Mouse (Mus musculus) stomach, adult 2 months (tissue): ENCODE results near the gene Gja5. TPM values are rescaled to one million over a fixed set of nuclear protein-coding genes. Genes with fewer than 3 reads are reported as not detected.

Experiments used
- polyA plus RNA-seq: library from polyadenylated mRNA; depleted of rRNA; stranded (reverse); fragments of >200 nt; gene quantifications from 2 replicates; pipeline ENCODE4 v1.2.3, GENCODE M21; 2012; rRNA removed

Gja5 gene
- polyA plus RNA-seq, result 0.61 and 0.68 TPM in 2 replicates

GRCm38 (mm10) chr3:96904393-96904792 lies at the start of gene Gja5:
Gja5 (plus strand) TSS chr3:96904693.

GRCm38 (mm10) chr3:96904851-96905541 lies 503 bp downstream of the Gja5 start, which contains the start of gene Gpr89:
Gpr89 (minus strand) TSS chr3:96905346.

GRCm38 (mm10) chr3:96925920-96926319 lies 21.4 kb downstream of the Gja5 start, which contains the start of gene Gja8:
Gja8 (minus strand) TSS chr3:96926020.

Other genes with a start within 250 kb of the Gja5 start
- 2.9 and 3.7 TPM in 2 replicates for gene Ankrd35, start 234.6 kb upstream of the Gja5 start, polyA plus RNA-seq
- 20.9 and 23.0 TPM in 2 replicates for gene Pias3, start 208.3 kb upstream of the Gja5 start, polyA plus RNA-seq
- gene Nudt17, start 196.1 kb upstream of the Gja5 start, polyA plus RNA-seq, result 4.9 and 6.6 TPM in 2 replicates
- gene Polr3c, start 177.1 kb upstream of the Gja5 start, polyA plus RNA-seq, result 7.7 and 8.8 TPM in 2 replicates
- gene Rnf115, start 177.0 kb upstream of the Gja5 start, polyA plus RNA-seq, result 3.2 and 3.8 TPM in 2 replicates
- not detected in 2 replicates for gene Pdzk1, start 75.4 kb upstream of the Gja5 start, polyA plus RNA-seq
- 0.11 TPM in 1 of 2 replicates, not detected in the other for gene Cd160, start 75.3 kb upstream of the Gja5 start, polyA plus RNA-seq
- 3.2 and 3.5 TPM in 2 replicates for gene Gpr89, start 653 bp downstream of the Gja5 start, polyA plus RNA-seq
- not detected in 2 replicates for gene Gja8, start 21.3 kb downstream of the Gja5 start, polyA plus RNA-seq